Mouse (Mus musculus): Measurements from ENCODE around the gene Sbk2. TPM values are rescaled to one million over a fixed set of nuclear protein-coding genes. Genes with fewer than 3 reads are reported as not detected.

The Sbk2 gene
- polyA plus RNA-seq, 1 experiment: 0.48 TPM

GRCm38 (mm10) chr7:4924483-4924882 lies 39.7 kb downstream of the Sbk2 start:
- Histone ChIP-seq H3K27ac (ENCODE audit: insufficient read depth, low read length) (peak overlapping the region; percentile 87; the same call in 1 of the 2 replicates), H3K4me3 (ENCODE audit: insufficient read depth, low read length) (no peak overlapping the region; the same call in 1 of the 2 replicates), H3K4me1 (ENCODE audit: control insufficient read depth, insufficient read depth, low read length) (peaks cover 8% of the 10 kb centered on the region)
- TF ChIP-seq CTCF (IDR thresholded peaks at IDR 0.05; ENCODE audit: extremely low read depth, insufficient read depth, low read length) (no peak), POLR2A (IDR thresholded peaks at IDR 0.05; ENCODE audit: extremely low read depth, insufficient read depth, low read length) (no peak)

- H3K27ac ChIP-seq (ENCODE audit: insufficient read depth, low read length): peak overlapping the region; percentile 87
- H3K4me1 ChIP-seq (ENCODE audit: control insufficient read depth, insufficient read depth, low read length): peaks cover 8% of the 10 kb centered on the region
- peak overlapping the region; percentile 56 for H3K4me3 ChIP-seq (ENCODE audit: insufficient read depth, low read length)
- TF ChIP-seq CTCF (IDR thresholded peaks at IDR 0.05; ENCODE audit: extremely low read depth, insufficient read depth, low read length) (peak; percentile 24; the same call in 1 of the 2 replicates), POLR2A (IDR thresholded peaks at IDR 0.05; ENCODE audit: extremely low read depth, insufficient read depth, low read length) (no peak; the same call in 1 of the 2 replicates)
Observed at GRCm38 (mm10) chr7:4923586-4924364, 40.4 kb downstream of the Sbk2 start.

- TF ChIP-seq CTCF (IDR thresholded peaks at IDR 0.05; ENCODE audit: extremely low read depth, insufficient read depth, low read length) (no peak), POLR2A (IDR thresholded peaks at IDR 0.05; ENCODE audit: extremely low read depth, insufficient read depth, low read length) (0 out of 2 replicates have a peak, but pooled peaks have one; percentile 30)
- Histone ChIP-seq H3K4me1 (ENCODE audit: control insufficient read depth, insufficient read depth, low read length) (peaks cover 8% of the 10 kb centered on the region), H3K27ac (ENCODE audit: insufficient read depth, low read length) (peak overlapping the region; percentile 87), H3K4me3 (ENCODE audit: insufficient read depth, low read length) (peak overlapping the region; percentile 56)
Observed at GRCm38 (mm10) chr7:4922931-4923565, 41.2 kb downstream of the Sbk2 start.

GRCm38 (mm10) chr7:4922508-4922907 lies 41.7 kb downstream of the Sbk2 start:
- Histone ChIP-seq H3K4me1 (ENCODE audit: control insufficient read depth, insufficient read depth, low read length) (peaks cover 8% of the 10 kb centered on the region), H3K4me3 (ENCODE audit: insufficient read depth, low read length) (peak overlapping the region; percentile 56), H3K27ac (ENCODE audit: insufficient read depth, low read length) (peak overlapping the region; percentile 87)
- no peak for TF ChIP-seq CTCF (IDR thresholded peaks at IDR 0.05; ENCODE audit: extremely low read depth, insufficient read depth, low read length)
- peak; percentile 56; the same call in 1 of the 2 replicates for TF ChIP-seq POLR2A (IDR thresholded peaks at IDR 0.05; ENCODE audit: extremely low read depth, insufficient read depth, low read length)

- Histone ChIP-seq H3K27ac (ENCODE audit: insufficient read depth, low read length) (peak within 1 kb of the TSS; percentile 87), H3K4me1 (ENCODE audit: control insufficient read depth, insufficient read depth, low read length) (peaks cover 8% of the 10 kb centered on the region), H3K4me3 (ENCODE audit: insufficient read depth, low read length) (peak within 1 kb of the TSS; percentile 56)
- TF ChIP-seq CTCF (IDR thresholded peaks at IDR 0.05; ENCODE audit: extremely low read depth, insufficient read depth, low read length): no peak
- no peak for TF ChIP-seq POLR2A (IDR thresholded peaks at IDR 0.05; ENCODE audit: extremely low read depth, insufficient read depth, low read length)
Observed at GRCm38 (mm10) chr7:4921824-4922482, 42.3 kb downstream of the Sbk2 start, which contains the start of gene Nat14. Gene Nat14 (plus strand): TSS chr7:4922028.

- no peak for TF ChIP-seq POLR2A (IDR thresholded peaks at IDR 0.05; ENCODE audit: extremely low read depth, insufficient read depth, low read length)
- no peak for TF ChIP-seq CTCF (IDR thresholded peaks at IDR 0.05; ENCODE audit: extremely low read depth, insufficient read depth, low read length)
- H3K4me3 ChIP-seq (ENCODE audit: insufficient read depth, low read length): no peak overlapping the region
- H3K4me1 ChIP-seq (ENCODE audit: control insufficient read depth, insufficient read depth, low read length): peaks cover 12% of the 10 kb centered on the region
- peak overlapping the region; percentile 76 for H3K27ac ChIP-seq (ENCODE audit: insufficient read depth, low read length)
Observed at GRCm38 (mm10) chr7:4920976-4921823, 43.0 kb downstream of the Sbk2 start.

GRCm38 (mm10) chr7:4920496-4920895 lies 43.7 kb downstream of the Sbk2 start:
- no peak overlapping the region for H3K27ac ChIP-seq (ENCODE audit: insufficient read depth, low read length)
- H3K4me1 ChIP-seq (ENCODE audit: control insufficient read depth, insufficient read depth, low read length): peaks cover 12% of the 10 kb centered on the region
- no peak overlapping the region for H3K4me3 ChIP-seq (ENCODE audit: insufficient read depth, low read length)
- TF ChIP-seq POLR2A (IDR thresholded peaks at IDR 0.05; ENCODE audit: extremely low read depth, insufficient read depth, low read length): no peak
- TF ChIP-seq CTCF (IDR thresholded peaks at IDR 0.05; ENCODE audit: extremely low read depth, insufficient read depth, low read length): no peak

GRCm38 (mm10) chr7:4919971-4920370 lies 44.2 kb downstream of the Sbk2 start:
- Histone ChIP-seq H3K4me1 (ENCODE audit: control insufficient read depth, insufficient read depth, low read length) (peaks cover 9% of the 10 kb centered on the region; the same call in 1 of the 2 replicates), H3K4me3 (ENCODE audit: insufficient read depth, low read length) (no peak overlapping the region), H3K27ac (ENCODE audit: insufficient read depth, low read length) (no peak overlapping the region)
- TF ChIP-seq CTCF (IDR thresholded peaks at IDR 0.05; ENCODE audit: extremely low read depth, insufficient read depth, low read length) (no peak), POLR2A (IDR thresholded peaks at IDR 0.05; ENCODE audit: extremely low read depth, insufficient read depth, low read length) (no peak)
